Mouse (Mus musculus) heart, postnatal 10 days (tissue): ENCODE results near the gene Mrps15. TPM values are rescaled to one million over a fixed set of nuclear protein-coding genes. Genes with fewer than 3 reads are reported as not detected.

Experiments
- DNase-seq, 2 experiments: peaks; one replicate each; pipeline ENCODE4 v3.0.0; 2021
- intact Hi-C: fragments of 180-260 bp; cut with DNase I; formaldehyde crosslinking; loops from one replicate; pipeline ENCODE4 v1.15.1; 2025
- total RNA-seq, 2 experiments: library from RNA; stranded (reverse); gene quantifications; 2 replicates each; pipeline ENCODE4 v1.2.3; 2021

The Mrps15 gene
- total RNA-seq = 10 to 100 TPM; 64.2 to 64.3 TPM

DNA sequence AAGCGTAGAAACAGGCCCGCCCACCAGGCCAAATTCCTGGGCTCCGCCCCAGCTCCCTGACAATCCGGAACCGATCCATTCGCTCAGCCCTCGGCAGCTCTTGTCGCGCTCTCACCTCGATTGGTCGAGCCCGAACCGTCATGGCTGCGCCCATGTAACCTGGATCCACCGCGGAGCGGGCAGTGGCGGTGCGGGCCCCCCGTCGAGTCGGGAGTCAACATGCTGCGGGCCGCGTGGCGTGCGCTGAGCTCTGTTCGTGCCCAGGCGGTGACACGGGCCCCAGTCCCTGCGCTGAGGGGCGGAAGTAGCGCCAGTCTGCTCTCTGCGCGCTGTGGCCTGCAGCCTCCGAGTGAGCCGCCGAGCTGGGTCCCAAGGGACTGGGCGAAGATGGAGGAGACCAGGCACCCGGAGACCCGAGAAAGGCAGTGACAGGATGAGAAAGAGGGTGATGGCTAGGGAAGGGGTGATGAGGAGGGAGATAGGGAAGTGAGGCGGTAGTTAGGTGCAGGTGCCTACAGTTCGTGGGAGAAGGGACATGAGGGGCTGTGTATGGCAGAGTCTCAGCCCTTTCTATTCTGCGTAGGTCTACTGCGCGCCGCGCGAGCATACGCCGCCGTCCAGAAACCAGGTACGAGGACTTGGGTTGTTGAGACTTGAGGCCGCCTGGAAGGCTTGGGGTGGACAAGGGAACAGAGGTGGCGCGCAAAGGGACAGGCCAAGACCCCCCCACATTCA is at the start of gene Mrps15:
Gene Mrps15, plus strand, starts transcription at position 75 of the 735 bp plus-strand sequence.
- intact Hi-C loops = no loop called here
- DNase-seq = peak; percentile 90 to 91

DNA sequence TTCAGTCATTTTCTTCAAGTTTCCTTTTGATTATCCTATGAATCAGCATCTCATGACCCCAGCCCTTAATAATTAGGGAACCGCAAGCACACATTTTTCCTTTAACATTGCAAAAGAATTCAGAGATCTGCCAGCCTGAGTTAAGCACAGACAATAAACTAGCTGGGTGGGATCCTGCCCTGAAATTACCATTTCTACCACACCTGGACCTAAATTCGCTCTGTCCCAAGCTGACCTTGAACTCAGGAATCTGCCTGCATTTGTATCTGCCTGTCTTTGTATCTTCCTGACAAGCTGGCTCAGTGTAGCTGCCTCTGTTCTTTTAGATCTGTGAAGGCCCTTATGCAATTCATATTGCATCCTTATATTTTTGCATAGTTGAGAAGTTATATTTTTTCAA is 48.9 kb upstream of the Mrps15 start:
- intact Hi-C loops = no loop called here
- no peak for DNase-seq

DNA sequence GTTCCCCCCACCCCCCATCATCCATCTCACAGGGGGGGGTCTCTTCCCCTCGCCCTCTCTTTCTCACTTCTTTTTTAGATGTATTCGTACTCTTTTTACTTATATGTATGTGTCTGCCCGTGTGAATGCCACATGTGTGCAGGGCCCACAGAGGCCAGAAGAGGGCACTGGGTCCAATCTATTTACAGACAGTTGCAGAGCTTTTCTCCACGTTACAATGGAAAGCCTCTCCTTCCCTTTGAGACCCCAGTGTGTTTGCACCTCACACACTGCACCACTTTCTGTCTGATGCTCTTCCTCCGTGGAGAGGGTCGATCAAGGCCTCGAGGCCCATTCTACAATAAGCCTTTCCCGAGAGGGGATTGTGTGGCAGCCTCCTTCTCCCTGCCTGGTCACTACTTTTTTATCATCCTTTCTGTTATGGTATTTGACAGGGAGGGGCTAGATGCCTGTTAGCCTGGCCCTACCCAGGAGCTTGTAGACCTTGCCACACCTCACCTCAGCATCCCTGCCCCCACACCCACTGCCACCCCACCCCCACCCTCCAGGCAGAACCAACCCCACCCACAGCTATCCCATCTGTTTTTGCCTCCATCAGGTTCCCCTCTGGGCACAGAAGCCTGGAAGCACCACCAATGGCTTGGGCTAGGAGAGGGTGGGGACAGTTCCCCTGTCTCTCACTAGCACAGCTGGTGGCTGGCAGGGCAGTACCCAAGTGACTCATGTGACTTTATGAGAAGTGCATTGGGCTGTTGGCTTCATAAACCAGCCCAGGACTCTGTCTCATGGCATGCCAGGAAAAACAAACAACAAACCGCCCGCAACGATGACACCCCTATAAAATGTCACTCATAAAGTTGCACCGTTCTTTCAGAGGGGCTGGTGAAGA is 45.2 kb upstream of the Mrps15 start:
- intact Hi-C loops = no loop called here
- no peak for DNase-seq

DNA sequence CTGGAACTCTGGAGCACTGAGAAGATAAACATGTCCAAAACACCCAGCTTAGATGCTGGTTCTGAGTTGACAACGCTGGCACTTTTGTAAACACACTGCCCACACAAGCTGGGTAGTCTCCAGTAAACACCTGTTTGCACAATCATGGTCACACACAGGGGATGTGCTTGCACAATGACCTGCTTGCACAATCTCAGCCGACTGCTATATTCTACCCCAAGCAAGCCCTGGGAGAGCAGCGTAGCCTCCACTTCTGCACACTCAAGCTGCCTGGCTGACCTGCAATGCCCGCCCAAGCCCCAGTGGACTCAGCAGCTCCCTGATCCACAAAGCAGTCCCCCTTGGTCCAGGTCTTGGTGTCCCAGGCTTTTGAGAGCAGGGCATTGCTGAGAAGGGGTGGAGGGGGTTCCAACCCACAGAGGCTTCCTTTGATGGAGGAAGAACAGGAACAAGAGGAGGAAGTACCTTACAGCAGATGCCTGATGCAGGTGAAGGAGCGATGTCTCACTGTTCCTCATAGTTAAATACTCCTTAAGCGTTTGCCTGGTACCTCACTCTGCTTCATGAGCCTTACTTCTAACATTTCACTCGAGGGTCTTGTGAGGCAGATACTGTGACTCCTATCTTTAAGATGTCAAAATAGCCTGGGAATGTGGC is 28.9 kb upstream of the Mrps15 start:
- intact Hi-C loops = no loop called here
- no peak for DNase-seq

DNA sequence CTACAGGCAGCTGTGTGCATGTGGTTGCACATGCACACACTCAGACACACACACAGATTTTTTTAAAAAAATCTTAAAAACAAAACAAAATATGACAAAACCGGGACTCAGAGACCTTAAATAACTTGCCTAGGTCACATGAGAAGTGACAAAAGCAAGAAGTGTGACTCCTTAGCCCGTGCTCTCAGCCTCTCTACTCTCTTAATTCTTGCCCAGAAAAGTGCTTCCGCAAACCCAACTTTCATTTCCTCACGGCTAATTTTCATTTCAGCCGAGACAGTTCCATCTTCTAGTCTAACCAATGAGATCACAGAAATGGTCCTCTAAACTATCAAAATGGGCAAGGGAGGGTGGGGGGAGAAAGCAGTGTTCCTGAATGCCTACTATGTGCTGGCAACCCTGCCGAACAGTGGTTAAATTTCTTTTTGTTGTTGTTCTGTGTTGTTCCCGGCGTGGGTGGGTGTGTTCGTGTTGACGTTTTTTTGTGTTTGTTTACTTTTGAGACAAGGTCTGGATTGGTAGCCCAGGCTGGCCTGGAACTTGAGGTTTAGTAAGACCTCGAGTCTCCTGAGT is 27.7 kb upstream of the Mrps15 start:
- intact Hi-C loops = no loop called here
- no peak for DNase-seq

DNA sequence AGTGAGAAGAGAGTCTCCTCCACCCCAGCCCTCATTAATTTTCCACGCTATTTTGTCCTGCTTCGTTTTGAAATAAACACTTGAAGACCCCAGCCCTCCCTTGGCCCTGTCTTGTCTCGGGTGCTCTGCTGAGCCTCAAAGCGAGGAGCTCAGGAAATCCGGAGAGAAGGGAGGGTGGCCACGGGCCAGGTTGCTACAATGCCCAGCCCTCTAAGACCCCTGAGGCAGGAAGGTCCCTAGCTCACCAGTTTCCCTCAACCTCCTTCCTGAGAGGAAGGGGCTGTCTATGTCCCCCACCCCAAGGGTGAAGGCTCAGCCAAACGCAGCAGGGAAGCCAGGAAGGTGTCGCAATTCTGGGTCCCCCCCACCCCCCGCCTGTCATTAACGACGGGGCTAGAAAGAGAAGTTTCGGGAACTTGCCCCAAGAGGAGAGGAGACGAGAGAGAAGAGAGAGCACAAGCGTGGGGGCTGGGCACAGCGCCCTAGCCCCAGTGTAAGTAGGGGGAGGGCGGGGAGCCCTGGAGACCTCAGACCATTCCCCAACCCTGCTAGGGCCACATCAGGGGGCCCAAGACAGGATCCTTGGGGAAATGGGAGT is 22.3 kb upstream of the Mrps15 start, which contains the start of gene Csf3r:
Gene Csf3r, plus strand, starts transcription at position 248 of the 598 bp plus-strand sequence.
- no peak for DNase-seq

DNA sequence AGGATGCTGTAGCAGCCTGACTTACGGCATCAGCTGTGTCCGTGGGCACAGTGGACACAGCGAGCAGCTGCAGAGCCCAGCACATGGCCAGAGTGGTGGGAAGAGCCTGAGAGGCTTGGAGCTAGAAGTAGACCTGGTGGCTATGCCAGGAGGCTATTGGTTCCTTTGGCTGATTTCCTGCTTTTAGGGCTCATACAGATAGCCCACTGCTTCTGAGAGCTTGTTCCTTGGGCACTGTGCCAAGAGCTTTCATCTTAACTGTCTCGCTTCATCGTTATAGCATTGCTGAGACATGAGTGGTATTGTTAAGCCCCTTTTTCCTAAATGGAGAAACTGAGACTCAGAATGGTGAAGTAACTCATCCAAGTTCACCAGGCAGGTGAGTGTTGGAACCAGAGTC is 20.9 kb upstream of the Mrps15 start:
- intact Hi-C loops = no loop called here
- no peak for DNase-seq

More for the DNA sequence above, 22.3 kb upstream of the Mrps15 start, which contains the start of gene Csf3r:
- intact Hi-C loops = no loop called here

DNA sequence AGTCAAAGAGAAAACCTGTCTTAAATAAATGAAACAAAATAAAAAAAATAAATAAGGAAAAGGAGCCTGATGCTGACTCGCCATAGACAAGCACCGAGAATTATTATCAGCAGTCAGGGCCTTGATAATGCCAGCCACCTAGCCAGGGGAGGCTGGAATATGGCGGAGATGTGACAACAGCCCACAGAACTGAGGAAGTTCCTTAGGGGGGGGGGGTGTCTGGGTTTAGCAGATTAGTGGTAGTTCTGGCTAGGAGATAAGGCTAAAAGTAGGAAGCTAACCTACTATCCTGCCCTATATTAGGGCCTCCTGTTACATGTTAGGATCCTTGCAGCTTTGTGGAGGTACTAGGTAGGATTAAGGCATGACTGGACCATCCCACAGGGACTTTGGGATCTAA is 18.7 kb upstream of the Mrps15 start:
- no peak for DNase-seq
- intact Hi-C loops = no loop called here

DNA sequence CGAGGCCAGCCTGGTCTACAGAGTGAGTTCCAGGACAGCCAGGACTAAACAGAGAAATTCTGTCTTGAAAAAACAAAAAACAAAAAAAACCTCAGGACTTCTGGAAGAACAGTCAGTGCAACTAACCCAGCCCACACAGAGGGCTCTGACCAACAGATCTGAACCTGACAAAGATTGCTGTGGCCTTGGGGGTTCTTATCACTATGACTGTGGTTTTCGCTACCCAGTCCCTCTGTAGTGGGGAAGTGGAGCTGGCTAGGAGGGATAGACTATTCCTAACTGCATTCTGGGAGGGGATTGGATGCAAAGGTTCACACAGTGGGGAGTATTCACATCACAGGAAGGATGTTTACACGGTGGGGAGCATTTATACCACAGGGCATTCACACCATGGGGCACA is 17.7 kb upstream of the Mrps15 start:
- intact Hi-C loops = no loop called here
- DNase-seq = no peak

DNA sequence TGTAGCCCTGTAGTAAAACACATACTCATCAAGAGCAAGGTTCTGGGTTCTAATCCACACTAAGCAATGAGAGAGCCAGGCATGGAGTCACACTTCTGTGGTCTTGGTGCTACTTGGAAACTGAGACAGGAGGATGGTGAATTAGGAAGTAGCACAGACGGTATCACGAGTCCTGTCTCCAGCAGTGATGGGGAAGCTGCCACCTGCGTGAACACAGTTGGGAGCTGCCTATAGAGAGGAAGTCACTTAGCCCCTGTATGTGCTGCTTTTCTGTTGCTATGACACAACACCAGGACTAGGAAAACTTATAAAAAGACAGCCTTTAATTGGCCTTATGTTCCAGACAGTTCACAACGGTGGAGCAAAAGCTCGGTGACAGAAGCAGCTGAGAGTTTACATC is 16.0 kb upstream of the Mrps15 start:
- intact Hi-C loops = no loop called here
- DNase-seq = no peak

DNA sequence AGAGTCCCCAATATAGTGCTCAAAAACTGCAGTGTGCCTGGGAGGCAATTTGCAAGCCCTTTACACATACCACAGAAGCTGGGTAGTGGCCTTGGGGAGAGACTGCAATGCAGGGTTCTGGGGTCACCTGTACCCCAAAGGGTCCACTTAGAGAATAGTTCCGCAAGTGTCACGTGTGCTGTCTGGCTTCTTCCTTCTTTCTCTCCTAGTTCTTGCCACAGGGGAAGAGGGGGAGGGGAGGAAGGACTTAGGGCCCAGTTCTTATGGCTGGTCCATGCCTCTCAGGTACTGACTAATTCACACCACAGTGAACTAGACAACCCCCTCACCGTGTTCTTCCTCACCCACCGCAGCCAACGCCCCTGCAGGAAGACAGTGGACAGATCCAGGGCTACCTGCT is 11.3 kb upstream of the Mrps15 start:
- intact Hi-C loops = no loop called here

DNA sequence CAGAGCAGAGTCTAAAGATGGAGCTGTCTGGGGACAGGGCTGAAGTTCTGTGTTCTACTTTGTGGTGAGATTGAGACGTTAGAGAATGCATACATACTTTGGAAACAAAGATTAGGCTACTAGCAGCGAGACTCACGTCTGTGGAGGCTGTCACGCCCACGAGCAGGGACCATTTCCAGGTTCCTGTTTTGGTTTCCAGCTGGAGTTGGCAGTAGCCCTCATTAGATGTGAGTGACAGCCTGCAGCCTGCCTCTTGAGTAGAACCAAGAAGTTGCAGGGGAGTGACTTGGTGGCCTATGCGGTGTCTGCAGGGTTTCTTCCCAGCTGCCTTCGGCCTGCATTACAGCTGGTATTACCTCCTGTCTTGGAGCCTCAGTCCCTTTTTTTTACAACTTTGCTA is 4.9 kb downstream of the Mrps15 start:
- DNase-seq = peak; percentile 39 to 43
- intact Hi-C loops = no loop called here

More for the DNA sequence above, 11.3 kb upstream of the Mrps15 start:
- no peak for DNase-seq

DNA sequence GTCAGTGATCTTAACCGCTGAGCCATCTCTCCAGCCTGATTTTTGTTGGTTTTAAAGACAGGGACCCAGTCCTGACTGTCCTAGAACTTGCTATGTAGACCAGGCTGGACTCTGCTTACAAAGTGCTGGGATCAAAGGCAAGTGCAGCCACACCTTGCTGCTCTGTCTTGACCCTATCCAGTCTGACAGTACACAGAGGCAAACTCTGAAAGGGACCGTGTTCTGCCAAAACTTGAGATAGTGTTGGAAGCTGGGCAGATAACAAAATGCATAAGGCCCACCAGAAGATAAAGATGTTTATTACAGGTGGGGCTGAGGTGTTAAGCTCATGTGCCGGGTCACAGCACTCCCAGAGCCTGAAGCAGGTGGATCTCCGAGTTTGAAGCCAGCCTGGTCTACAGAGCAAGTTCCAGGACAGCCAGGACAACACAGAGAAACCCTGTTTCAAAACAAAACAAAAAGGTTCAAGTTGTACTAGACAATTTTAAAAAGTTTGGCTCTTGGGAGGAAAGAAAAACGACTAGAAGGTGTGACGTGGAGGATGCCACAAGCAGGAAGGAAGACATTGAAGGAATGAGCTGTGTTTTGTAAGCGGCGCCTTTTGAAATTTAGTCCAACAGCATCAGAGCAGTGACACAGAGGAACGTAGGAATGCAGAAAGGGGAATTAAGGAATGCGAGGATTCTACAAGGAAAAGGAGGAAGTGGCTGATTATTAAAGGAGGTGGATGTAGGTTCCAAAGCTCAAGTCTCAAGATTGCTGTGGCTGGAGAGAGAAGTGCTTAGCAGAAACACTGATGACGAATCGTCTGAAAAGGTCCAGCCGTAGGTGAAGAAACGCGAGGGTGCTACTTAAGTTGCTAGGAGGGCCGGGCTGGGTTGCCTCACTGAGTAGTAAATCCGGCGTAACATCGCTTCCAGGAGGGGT is 10.7 kb downstream of the Mrps15 start:
- intact Hi-C loops = no loop called here
- no peak for DNase-seq

DNA sequence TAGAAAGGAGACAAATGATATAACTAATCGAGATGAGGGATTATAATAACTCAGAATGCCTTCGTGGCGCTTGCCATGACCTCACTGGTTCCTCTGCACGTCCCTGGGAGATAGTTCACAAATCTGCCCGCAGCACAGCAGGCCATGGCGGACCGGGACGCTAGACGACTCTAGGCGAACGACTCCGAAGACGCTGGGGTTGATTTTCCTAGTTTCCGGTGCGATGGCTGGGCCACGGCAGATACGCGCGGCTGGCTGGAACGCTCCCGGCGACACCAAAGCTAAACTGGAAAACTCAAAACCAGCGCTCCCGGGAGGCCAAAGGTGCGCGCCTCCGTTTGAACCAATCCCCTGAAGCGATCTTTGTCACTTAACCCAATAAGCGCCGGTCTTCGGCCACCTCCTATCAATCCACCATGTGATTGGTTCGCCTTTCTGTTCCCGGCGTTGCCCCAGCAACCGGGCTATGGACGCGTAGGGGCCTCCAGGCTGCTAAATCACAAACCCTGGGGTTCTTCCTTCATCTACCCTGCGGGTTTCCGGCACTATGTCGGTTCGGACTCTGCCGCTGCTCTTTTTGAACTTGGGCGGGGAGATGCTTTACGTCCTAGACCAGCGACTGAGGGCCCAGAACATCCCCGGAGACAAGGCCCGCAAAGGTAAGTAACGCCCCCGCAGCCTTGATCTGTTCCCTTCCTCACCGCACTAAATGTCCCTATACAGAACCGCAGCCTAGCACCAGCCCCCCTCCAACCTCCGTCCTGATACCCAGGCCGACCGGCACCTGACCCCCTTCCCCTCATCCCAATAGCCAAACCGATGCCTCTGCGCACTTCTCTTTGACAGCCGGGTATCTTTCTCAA is 11.6 kb downstream of the Mrps15 start, which contains the start of gene Oscp1:
Gene Oscp1, plus strand, starts transcription at position 432 of the 863 bp plus-strand sequence.
- intact Hi-C loops = no loop called here
- DNase-seq = peak; percentile 93 to 94

DNA sequence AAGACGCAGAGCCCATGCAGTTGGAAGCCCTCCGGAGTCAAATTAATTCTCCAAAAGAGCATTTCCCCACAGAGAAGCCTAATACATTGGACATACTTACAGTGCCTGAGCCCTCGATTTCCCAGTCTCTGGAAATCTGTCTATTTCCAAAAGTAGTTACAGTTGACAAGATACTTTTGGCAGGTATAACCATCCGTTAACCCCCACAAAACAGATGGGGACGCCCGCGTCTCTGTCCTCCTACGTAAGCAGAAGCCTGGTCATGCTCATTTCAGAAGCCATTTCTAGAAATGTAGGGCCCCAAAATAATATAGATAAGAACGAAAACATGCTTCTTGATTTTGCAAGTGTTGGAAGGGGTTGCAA is 12.3 kb downstream of the Mrps15 start:
- intact Hi-C loops = no loop called here
- DNase-seq = no peak

DNA sequence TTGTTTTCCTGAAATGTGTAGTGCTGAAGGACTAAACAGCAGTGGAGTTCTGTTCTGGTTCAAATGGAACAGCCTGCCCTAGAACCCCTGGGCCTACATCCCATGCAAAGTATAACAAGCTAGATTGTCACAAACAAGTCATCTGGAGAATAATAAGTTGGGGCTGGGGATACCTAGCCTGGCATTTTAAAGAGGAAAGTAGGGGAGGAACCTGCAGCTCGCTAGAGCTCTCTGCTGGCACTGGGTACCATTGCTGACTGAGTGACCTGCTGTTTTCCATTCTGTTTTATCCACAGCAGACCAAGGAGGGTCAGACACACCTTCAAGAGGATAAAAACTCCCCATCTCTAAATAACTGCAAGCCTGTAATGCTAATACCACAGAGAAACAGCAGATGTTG is 16.1 kb downstream of the Mrps15 start:
- intact Hi-C loops = no loop called here
- DNase-seq = peak in 1 of 2 experiments; percentile 20

DNA sequence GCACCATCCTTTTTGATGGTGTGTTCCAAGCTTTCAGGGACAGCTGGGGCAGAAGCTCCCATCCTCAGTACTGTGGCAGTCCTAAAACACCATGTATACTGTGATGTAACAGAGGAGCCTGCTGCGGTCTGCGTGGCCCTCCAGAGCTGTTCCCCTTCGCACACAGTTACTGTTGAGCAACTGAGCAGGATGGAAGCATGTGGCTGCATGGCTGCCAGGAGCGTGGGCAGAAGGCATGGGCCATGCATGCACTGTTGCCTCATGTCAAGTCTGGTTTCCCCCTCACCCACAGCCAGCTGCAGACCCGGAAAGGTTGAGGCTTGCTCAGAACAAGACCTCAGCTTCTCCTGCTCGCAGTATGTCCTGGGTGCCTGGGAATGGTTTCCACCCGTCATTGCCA is 18.5 kb downstream of the Mrps15 start:
- intact Hi-C loops = no loop called here
- no peak for DNase-seq

DNA sequence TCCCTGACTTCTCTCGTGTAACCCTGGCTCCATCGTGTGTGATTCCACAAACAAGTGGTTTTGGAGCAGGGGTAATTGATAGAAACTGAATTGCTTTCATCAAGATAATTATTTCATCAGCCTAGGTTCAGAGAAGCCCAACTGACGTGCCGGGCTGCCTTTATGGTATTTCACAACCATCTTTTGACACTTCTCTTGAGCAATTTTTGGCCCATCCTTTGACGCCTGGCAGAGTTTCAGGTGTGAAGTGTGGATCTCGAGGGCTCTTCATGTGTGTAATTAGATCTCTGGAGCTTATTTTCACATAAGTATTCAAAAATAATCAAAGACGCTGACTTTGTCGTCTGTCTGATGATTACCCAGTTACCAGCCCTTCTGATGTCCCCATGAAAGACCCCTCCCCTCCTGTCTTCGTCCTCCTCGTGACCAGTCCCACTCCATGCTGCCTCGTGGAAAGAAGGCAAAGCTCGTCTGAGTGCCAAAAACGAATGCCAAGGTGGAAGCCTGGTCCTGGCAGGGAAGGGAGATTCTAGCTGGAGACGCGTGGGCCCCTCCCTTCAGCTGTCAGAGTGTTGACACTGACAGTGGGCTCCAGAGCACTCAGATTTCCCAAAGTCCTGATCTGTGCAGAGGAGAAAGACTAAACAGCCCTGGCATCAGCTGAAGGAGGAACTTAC is 20.8 kb downstream of the Mrps15 start:
- DNase-seq = peak in 1 of 2 experiments; percentile 29
- intact Hi-C loops = no loop called here
